Mouse (Mus musculus) c-Kit-positive CD71-positive TER-119-positive erythroid progenitor cells, embryonic 14.5 days (primary cell): Measurements from ENCODE around the gene Pgc.

Experiments used
- DNase-seq: peaks from one replicate; pipeline ENCODE4 v3.0.0-alpha.2; 2013; ENCODE audit warnings: low spot score

Gene Pgc

DNA sequence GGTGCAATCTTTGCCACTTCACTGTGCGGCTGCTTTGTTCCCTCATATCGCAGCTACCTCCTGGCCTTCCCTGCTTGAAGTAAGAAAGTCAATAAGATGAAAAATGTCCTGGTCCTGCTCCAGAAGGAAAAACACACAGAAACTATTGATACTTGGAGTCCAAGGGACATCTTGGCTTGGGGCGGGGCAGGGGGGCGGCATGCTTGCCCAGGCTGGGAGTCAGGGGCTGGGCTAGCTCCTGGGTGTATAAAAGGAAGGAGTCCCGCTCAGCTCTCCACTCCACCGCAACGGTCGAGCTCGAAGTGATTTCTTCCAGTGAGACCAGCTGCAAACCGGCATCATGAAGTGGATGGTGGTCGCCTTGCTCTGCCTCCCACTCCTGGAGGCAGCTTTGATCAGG is at the start of gene Pgc:
TSS of gene Pgc (plus strand) at position 277 of the 400 bp plus-strand sequence.
- no peak for DNase-seq

DNA sequence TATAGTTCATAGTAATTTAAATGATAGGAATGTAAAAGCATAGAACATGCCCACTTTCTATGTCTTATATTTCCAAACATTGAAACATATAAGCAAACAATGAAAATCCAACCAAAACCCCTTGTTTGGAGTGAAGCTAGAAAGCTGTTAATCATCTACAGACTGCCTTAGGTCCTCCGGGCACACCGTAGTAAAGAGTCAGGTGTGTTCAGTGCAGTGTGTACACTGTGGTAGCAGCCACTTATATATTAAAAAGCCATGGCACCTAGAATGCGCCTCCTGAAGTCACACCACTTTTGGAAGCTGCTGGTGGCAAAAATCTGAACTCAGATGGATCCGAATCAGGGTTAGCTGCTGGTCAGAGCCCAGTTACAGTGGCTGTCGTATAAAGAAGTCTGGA is 48.4 kb upstream of the Pgc start:
- no peak for DNase-seq

DNA sequence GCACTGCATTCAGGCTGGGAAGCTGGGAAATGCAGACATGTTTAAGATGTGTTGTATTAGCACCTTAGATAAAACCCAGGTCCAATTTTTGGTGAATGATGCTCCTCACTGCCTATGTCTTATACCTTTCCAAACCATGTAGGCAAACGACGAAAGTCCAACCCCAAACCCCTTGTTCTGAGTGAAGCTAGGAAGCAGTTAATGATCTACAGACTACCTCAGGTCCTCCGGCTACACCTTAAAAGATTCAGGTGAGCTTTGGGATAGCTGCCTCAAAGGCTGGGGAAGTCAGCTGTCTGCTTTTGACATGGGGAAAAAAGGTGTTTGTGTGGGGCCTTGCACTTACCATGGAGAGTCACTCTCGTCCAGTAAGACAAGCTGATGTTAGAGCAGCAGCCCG is 47.9 kb upstream of the Pgc start:
- DNase-seq: no peak

DNA sequence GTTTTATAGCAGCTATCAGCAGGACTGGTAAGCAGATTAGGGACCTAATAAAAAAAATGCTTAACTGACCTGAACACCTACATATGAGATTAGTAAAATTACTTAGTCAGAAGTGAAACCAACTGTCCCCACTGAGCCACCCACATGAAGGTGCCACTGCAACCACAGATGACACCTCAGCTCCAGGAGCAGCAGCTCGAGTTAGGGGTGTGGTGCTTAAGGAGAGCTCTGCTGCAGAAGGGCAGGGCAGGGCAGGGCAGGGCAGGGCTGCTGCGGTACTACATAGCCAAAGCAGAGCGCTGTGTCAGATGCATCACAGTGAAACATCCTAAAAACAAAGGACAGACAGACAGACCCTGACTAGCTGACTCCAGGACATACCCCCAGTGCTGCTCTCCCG is 43.8 kb upstream of the Pgc start:
- DNase-seq: no peak

DNA sequence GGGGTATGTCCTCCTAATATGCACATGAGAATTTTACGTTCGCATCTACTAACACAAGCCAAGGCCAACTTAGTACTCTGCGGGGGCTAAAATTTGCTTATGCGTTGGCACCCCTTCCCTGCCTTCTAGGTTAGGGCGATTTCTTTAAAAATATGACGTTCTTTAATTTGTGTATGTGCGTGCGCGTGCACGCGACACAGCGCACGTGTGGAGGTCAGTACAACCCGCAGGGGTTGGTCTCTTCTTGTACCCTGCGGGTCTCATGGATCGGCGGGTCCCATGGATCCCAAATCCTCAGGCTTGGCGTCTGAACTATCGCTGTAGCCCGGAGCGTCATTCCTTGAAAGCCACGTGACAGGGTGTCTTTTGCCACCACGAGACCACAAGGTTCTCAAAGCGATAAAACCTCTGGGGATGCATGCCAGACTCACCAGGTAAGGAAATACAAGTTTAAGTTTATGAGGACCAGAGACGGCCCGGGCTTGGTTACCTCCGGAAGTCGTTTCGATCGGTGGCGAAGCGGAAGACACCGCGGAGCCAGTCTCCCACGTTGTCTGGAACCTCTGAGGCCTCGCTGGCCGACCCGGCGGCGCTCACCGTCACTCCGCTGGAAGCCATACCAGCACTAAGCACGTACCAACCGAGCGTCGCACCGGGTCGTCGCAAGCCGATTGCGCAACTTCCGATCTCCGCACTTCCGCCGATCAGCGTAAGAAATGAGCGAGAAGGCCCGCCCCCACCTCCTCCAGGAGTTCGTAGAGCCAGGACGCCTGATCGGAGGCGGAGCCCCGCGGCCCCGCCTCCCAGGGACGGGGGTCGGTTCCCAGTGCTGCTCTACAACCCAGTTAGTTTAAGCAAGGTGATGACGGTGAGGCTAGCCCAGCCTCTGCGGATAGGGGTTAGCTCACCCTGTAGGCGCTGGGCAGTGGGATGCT is 39.0 kb upstream of the Pgc start:
- DNase-seq: peak; percentile 93

DNA sequence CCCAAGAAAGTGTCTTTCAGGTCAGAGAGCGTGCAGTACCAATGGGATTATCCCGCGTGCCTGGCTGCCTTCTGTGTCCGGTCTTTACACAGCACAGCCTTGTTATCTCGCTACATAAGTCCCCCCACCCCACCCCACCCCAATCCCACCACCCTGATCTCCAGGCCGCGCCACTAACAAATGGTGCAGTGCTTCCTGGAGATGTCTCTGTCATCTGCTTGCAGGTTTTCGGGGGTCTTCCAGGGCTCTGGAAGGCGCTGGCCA is 38.4 kb upstream of the Pgc start, which contains the start of gene Tomm6:
TSS of gene Tomm6 (minus strand) at position 43 of the 264 bp plus-strand sequence.
- DNase-seq: no peak

DNA sequence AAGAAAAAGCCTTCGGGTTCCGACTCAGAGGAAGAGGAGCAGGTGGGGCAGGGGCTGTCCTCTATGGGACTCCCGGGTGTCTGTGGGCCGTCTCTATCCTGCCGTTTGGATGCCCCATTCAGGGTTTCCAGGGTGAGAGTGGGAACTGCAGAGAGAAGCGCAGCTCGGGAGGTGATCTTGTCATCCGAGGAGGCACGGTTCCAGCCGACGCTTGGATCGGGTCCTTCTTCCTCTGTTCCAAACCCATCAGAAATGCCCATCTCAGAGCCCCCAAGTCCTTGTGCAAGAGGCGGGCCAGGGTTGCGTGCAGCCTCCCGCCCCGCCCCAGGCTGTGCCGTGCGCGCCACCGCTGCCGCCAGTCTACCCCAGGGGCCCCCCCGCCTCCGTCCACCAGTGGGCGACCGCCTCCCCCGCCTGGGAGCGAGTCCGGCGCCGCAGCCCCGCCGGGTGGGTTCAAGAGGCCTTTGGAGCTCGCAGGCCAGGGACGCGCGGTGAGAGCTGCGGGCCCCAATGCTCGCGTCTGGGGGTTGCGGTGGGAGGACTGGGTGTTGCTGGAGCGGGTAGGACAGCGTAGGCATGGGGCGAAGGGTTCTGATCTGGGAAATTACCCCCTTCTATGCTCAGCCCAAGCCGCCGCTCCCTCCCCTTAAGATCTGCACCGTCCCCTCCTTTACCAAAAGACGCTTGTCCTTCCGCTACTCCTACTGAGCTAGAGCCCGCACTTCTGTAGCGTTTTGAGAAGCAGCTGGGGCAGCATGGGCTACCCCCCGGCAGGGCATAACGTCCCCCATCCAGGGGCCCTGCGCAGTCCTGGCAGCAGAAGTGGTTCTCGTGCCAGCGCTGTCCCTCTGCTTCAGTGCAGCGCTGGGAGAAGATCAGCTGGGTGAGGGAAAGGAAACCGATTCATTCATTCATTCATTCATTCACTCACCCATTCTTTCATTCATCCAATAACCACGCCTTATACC is 37.8 kb upstream of the Pgc start, which contains the start of gene Frs3:
TSS of gene Frs3 (plus strand) at position 423 of the 968 bp plus-strand sequence.
- DNase-seq: peak; percentile 39

DNA sequence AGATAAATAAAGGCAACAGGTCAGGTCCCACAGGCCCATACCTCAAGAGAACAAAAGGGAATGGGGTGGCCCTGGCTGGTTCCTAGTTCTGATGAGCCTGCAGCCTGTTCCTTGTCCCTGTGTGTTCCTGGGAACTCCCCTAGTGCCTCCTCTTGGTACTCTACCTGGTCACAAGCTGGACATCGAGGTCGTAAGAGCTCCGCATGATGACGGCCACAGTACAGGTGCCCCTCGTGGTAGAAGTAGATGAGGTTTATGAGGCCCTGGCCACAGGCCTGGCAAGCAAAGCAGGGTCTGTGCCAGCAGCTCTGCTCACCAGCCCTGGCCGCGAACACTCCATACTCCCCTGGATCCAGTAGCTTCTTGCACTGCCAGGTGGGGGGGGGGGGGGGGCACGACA is 36.7 kb upstream of the Pgc start:
- DNase-seq: no peak

DNA sequence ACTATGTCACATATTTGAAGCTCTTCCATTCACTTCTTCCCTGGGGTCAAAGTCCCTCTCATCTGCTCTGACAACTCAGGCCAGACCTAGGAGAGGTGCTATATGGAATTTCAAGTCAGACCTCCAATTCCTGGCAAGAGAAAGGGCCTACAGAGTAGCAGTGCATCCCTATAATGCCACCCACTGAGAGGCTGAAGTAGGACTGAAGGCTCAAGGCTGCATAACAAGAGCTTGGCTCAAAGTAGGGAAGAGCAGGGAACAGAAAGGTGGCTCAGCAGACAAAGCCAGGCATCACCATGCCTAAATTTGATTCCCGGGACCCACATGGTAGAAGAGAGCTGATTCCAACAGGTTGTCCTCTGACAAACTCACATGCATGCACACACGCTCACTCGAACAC is 35.0 kb upstream of the Pgc start:
- no peak for DNase-seq

DNA sequence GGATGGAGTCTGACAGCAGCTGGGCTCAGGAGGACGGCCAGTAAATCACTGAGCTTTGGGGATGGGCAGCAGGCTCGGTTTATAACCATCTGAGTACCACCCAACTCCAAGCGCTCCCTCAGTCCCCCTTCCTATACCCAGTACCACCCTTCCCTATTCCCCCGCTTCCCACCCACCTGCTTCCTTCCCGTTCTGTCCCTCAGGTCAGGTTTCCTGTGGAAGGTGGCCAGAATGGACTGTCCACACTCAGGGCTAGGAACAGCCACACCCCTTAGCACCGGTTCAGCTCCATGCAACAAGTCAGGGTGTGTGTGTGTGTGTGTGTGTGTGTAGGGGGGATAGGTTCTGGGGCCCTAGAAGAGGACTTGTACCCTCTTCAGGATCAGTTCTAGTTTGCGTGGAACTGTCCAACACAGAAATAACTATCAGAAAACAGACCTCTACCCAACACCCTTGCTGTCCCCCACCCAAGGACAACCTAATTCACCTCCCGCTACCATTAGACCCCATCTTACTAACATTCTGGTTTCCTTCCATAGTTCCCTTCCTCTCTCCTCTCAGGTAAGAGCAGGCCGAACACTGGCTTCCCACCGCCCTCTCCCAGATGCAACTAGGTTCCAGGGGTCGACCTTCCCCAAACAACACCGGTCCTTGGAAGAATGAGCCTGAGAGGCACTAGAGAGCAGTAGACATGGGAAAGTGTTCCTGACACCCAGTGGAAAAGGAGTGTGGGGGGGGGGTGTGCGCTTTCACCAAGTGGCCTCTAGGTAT is 32.8 kb upstream of the Pgc start:
- DNase-seq: no peak

DNA sequence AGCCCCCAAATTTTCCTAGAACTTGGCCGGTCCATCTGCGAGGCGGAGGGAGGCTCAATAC is 32.4 kb upstream of the Pgc start, which contains the start of gene Gm21981:
TSS of gene Gm21981 (minus strand) at position 14 of the 61 bp plus-strand sequence.
- DNase-seq: no peak

DNA sequence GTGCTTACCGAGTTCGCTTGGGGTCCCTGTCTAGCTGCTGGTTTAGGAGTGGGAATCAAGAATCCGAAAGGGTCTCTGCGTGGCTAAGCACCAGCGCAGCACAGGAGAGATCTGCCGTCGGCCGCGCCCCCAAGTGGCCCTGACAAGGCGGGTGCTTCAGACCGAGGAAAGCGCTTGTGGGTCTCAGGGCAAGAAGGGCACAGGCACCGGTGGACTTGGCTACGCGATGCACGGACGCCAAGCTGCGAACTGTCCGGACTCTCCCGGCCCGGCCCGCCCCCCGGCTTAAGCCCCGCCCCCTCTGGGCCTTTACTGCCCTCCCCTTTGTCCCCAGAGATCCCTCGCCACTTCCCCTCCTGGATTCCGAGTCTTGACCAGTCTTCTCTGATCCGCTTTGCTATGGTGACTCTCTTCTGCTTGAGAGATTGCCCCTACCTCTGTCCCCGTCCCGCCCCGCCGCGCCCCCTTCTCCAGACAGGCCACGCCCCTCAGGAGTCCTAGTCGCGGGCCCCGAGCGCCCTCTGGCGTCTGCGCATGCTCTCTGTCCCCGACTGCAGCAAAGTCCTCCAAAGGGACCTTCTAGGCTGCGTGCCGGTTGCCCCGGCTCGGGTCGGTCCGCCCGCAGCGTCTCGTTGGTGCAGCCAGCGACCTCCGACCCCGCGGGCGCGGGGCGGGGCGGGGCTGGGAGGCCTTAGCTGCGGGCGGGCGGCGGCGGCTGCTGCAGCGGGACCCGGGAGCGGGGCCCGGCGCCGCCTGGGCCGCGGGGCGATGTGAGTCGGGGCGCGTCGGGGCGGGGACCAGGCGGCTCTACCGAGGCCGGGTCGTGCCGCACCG is 31.9 kb upstream of the Pgc start, which contains the start of gene Prickle4:
TSS of gene Prickle4 (minus strand) at position 234 of the 834 bp plus-strand sequence.
- DNase-seq: peak; percentile 87

DNA sequence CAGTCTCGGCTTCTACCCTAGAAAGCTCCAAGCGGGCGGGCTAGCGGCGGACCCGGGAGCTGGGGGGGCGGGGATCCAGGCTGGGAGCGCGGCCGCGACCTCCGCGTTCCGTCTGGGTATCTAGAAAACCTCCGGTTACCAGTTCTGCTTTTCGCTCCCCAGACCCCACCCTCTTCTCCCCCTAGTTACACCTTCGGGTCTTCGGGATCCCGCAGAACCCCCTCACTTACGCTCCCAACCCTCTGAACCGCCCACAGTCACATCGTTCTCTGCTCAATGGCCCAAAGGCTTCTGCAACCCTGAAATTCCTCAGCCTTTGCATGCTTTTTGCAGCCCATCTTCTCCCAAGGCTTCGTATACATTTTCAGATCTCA is 31.3 kb upstream of the Pgc start:
- no peak for DNase-seq

DNA sequence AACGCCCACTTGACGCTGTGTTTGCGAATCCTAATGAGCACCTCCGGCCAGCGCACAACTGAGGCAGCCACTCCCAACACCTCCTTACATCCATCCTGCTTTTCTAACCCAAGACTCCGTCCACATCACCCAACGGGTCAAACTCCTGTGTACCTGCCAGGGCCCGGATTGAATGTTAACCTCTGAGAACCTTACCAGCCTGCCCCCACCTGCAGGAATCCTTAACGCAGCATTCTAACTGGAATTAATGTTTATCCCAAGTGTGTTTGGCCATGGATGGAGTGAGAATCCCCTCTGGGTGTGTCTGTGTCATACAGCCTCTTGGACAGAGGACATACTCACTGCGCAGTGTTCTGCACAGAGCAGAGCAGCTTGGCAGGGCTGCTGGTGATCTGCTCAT is 28.5 kb upstream of the Pgc start:
- DNase-seq: no peak

DNA sequence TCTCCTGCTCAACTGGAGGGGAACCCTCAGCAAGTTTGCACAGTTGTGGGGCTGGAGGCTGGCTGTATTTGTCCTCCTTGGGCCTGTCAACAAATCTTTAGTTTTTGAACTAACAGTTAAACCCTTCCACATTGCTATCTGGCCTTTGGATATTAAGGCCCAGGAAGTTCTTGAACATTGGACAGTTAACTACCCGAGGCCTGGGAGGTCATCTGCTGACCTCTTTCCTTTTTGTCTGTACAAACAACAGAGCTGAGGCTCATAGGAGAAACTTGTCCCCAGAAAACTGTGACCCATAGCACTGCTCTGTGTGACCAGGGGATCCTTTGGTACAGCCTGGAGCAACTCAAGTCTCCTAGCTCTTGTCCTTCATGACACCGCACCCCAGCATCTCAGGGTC is 27.6 kb upstream of the Pgc start:
- no peak for DNase-seq

DNA sequence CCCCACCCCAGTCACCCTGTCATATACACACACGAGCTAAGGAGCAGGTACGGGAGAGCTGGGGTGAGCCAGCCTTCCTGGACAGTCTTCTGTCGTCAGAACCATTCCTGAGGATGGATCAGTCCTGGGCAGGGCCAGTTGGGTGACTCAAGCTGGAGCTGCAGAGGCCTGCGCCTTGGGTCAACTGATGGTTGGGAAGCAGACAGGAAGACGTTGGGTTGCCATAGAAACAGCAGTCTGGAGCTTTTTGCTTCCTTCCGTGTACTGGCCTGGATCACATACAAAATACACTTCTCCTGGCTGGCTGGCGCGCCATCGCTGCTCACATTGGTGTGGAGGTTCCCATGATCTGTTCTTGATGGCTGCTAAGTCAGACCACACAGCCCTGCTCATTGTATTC is 24.8 kb upstream of the Pgc start:
- DNase-seq: no peak

DNA sequence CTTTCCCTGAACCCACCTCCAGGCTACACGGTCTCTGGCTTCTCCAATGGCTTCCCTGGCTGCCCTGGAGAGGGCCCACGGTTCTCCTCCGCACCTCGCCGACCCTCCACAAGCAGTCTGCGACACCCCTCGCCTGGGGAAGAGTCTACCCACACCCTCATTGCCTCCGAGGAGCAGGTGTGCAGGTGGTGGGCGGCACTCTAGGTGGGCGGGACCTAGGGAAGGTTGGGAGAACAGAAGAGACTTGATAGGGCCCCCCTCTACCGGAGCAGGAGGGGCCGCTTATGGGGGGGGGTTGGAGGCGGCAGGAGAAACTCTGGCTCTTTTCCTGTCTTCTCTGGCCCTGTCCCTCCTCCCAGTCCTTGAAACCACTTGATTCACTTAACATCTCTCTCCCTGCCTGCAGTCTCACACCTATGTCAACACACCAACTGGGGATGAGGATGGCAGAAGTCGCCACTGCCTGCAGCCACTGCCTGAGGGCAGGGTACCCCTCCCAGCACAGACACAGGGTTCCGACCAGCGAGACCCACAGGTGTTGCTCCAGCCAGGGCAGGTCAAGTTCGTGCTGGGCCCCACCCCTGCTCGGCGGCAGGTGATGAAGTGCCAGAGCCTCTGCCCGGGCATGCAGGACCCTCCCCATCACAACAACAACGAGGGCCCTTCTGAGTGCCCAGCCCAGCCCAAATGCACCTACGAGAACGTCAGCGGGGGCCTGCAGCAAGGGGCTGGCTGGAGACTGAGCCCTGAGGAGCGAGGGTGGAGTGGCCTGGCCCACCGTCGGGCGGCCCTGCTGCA is 23.9 kb upstream of the Pgc start:
- DNase-seq: no peak

DNA sequence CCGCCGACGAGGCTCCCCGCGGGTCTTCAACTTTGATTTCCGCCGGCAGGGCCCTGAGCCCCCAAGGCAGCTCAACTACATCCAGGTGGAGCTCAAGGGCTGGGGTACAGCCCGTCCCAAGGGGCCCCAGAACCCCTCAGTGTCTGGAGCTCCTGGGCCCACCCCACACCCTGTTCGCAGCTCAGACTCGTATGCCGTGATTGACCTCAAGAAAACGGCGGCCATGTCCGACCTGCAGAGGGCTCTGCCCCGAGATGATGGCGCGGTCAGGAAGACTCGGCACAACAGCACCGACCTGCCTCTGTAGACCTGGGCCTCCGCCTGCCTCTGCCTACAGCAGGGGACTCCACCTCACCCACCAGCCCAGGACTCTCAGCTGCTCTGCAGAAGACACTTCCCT is 23.1 kb upstream of the Pgc start:
- DNase-seq: no peak

DNA sequence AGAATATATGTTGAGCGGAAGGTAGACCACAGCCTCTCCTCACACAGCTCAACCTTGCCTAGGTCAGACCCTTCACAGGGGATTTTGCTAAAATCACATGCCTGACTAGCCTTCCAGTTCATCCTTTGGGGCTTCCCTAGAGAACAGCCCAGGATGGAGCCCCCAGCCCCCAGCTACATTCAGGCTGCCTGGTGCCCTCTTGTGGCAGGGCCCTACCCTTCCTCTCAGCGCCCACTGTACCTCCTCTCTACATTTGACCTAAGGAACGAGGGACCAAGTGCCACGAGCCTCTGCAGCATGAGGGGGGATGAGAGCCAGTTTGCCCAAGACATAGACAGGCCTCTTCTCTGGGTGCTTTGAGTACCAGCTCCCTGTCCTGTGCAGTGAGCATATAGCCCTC is 21.9 kb upstream of the Pgc start:
- no peak for DNase-seq

DNA sequence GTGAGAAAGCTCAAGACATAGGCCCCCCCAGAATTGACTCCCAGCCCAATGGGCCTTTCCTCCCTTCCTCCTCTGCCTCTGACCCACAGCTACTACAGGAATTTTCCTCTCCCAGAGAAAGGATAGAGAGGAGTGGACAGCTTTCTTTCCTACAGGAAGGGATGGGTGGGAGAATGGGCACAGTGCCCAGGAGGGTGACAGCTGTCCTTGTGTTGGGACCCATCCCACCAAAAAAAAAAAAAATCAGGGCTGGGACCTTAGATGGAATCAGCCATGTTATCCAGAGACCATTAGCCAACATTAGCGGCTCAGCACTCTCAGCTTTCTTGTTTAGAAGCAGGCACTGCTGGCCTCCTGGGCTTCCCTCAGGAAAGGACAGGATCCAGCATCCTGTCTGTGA is 20.4 kb upstream of the Pgc start:
- DNase-seq: no peak

DNA sequence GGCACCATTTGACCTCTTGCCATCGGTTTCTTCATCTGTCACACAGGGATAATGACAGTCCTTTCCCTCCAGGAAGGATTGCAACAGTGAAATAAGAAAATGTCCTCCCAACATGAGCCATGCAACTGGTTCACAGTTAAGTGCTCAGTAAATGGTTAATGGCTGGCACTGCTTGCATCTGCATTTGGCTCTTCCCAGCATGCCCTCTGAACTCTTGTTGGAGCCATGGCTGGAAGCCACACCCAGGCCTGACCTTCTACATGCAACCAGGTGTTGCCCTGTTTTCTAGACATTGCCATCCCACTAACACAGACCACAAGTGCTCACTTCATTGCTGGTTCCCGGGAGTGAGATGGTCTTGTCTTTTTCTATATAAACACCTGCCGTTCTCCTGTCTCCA is 18.7 kb upstream of the Pgc start:
- no peak for DNase-seq
